Mouse (Mus musculus): ENCODE data around the gene Ddx39b. TPM values are rescaled to one million over a fixed set of nuclear protein-coding genes. Genes with fewer than 3 reads are reported as not detected.
"Not testable (repeated sequence)": the region's sequence is repeated elsewhere in the genome, so short reads cannot be mapped to it uniquely, and the experiment has no call there.

The Ddx39b gene
- polyA plus RNA-seq, 1 experiment = 268 TPM

GRCm38 (mm10) chr17:35280276-35280675 lies 38.7 kb downstream of the Ddx39b start:
- H3K36me3 ChIP-seq (ENCODE audit: control insufficient read depth, insufficient read depth) = no peaks in the 10 kb centered on the region
- H3ac ChIP-seq (ENCODE audit: control insufficient read depth, insufficient read length) = no peak overlapping the region
- H3K79me2 ChIP-seq (ENCODE audit: control insufficient read depth, insufficient read depth) = no peaks in the 10 kb centered on the region
- no peaks in the 10 kb centered on the region for H3K27me3 ChIP-seq (ENCODE audit: control insufficient read depth, insufficient read depth, insufficient read length)
- TF ChIP-seq SRF (IDR thresholded peaks at IDR 0.05; ENCODE audit: control insufficient read depth, insufficient read length, low read depth) (no peak), E2F4 (IDR thresholded peaks at IDR 0.05; ENCODE audit: insufficient read depth) (no peak), USF1 (IDR thresholded peaks at IDR 0.05; ENCODE audit: low read depth) (no peak), MAX (IDR thresholded peaks at IDR 0.05; ENCODE audit: low read depth) (no peak), MYOD1 (IDR thresholded peaks at IDR 0.05; ENCODE audit: control insufficient read depth in 1 of 3, insufficient read length in 2 of 3, low read depth in 2 of 3) (no peak), CEBPB (IDR thresholded peaks at IDR 0.05; ENCODE audit: insufficient read depth, poor library complexity, severe bottlenecking) (no peak), MYOG (IDR thresholded peaks at IDR 0.05; ENCODE audit: control insufficient read depth in 1 of 3, insufficient read depth in 1 of 3, insufficient read length in 2 of 3, low read depth in 2 of 3) (no peak), TCF12 (IDR thresholded peaks at IDR 0.05; ENCODE audit: insufficient read depth, poor library complexity, severe bottlenecking) (no peak)
- no peak overlapping the region for H3K4me2 ChIP-seq (ENCODE audit: low read depth)
- H3K4me3 ChIP-seq = no peak overlapping the region

- Histone ChIP-seq H3K4me2 (ENCODE audit: low read depth) (no peak overlapping the region), H3K79me2 (ENCODE audit: control insufficient read depth, insufficient read depth) (no peaks in the 10 kb centered on the region), H3K27me3 (ENCODE audit: control insufficient read depth, insufficient read depth, insufficient read length) (peaks cover 14% of the 10 kb centered on the region), H3K4me3 (no peak overlapping the region), H3ac (ENCODE audit: control insufficient read depth, insufficient read length) (no peak overlapping the region), H3K36me3 (ENCODE audit: control insufficient read depth, insufficient read depth) (no peaks in the 10 kb centered on the region)
- no peak for TF ChIP-seq CEBPB (IDR thresholded peaks at IDR 0.05; ENCODE audit: insufficient read depth, poor library complexity, severe bottlenecking)
- TF ChIP-seq MYOD1 (IDR thresholded peaks at IDR 0.05; ENCODE audit: control insufficient read depth in 1 of 3, insufficient read length in 2 of 3, low read depth in 2 of 3) = no peak
- no peak for TF ChIP-seq USF1 (IDR thresholded peaks at IDR 0.05; ENCODE audit: low read depth)
- no peak for TF ChIP-seq E2F4 (IDR thresholded peaks at IDR 0.05; ENCODE audit: insufficient read depth)
- no peak for TF ChIP-seq POLR2AphosphoS2 (IDR thresholded peaks at IDR 0.05; ENCODE audit: insufficient read length, low read depth)
- TF ChIP-seq TCF12 (IDR thresholded peaks at IDR 0.05; ENCODE audit: insufficient read depth, poor library complexity, severe bottlenecking) = no peak
- TF ChIP-seq TCF3 (IDR thresholded peaks at IDR 0.05; ENCODE audit: insufficient read length, low read depth) = no peak
- no peak for TF ChIP-seq SRF (IDR thresholded peaks at IDR 0.05; ENCODE audit: control insufficient read depth, insufficient read length, low read depth)
- TF ChIP-seq MAX (IDR thresholded peaks at IDR 0.05; ENCODE audit: low read depth) = no peak
- TF ChIP-seq REST (IDR thresholded peaks at IDR 0.05; ENCODE audit: insufficient read depth, insufficient read length) = no peak
Measured at GRCm38 (mm10) chr17:35285431-35285830, 43.9 kb downstream of the Ddx39b start.

GRCm38 (mm10) chr17:35295796-35296195 lies 54.2 kb downstream of the Ddx39b start:
- not testable (repeated sequence) for H3K36me3 ChIP-seq (ENCODE audit: control insufficient read depth, insufficient read depth); H3K79me2 ChIP-seq (ENCODE audit: control insufficient read depth, insufficient read depth); H3ac ChIP-seq (ENCODE audit: control insufficient read depth, insufficient read length); H3K4me2 ChIP-seq (ENCODE audit: low read depth); H3K4me3 ChIP-seq
- peaks cover 14% of the 10 kb centered on the region for H3K27me3 ChIP-seq (ENCODE audit: control insufficient read depth, insufficient read depth, insufficient read length)

- H3ac ChIP-seq (ENCODE audit: control insufficient read depth, insufficient read length); H3K36me3 ChIP-seq (ENCODE audit: control insufficient read depth, insufficient read depth); H3K79me2 ChIP-seq (ENCODE audit: control insufficient read depth, insufficient read depth); H3K4me2 ChIP-seq (ENCODE audit: low read depth); H3K4me3 ChIP-seq: not testable (repeated sequence)
- peaks cover 10% of the 10 kb centered on the region for H3K27me3 ChIP-seq (ENCODE audit: control insufficient read depth, insufficient read depth, insufficient read length)
Measured at GRCm38 (mm10) chr17:35300261-35300945, 58.9 kb downstream of the Ddx39b start.

GRCm38 (mm10) chr17:35301645-35302258 lies 60.2 kb downstream of the Ddx39b start:
- TF ChIP-seq MYOG (IDR thresholded peaks at IDR 0.05; ENCODE audit: control insufficient read depth in 1 of 3, insufficient read depth in 1 of 3, insufficient read length in 2 of 3, low read depth in 2 of 3) = no peak
- TF ChIP-seq USF1 (IDR thresholded peaks at IDR 0.05; ENCODE audit: low read depth) = peak; percentile 94
- Histone ChIP-seq H3K4me2 (ENCODE audit: low read depth) (peak overlapping the region; percentile 88), H3ac (ENCODE audit: control insufficient read depth, insufficient read length) (no peak overlapping the region), H3K27me3 (ENCODE audit: control insufficient read depth, insufficient read depth, insufficient read length) (peaks cover 19% of the 10 kb centered on the region), H3K79me2 (ENCODE audit: control insufficient read depth, insufficient read depth) (no peaks in the 10 kb centered on the region), H3K36me3 (ENCODE audit: control insufficient read depth, insufficient read depth) (no peaks in the 10 kb centered on the region), H3K4me3 (peak overlapping the region; percentile 3)

- Histone ChIP-seq H3K4me3 (no peak overlapping the region), H3K4me2 (ENCODE audit: low read depth) (no peak overlapping the region), H3K36me3 (ENCODE audit: control insufficient read depth, insufficient read depth) (no peaks in the 10 kb centered on the region), H3K27me3 (ENCODE audit: control insufficient read depth, insufficient read depth, insufficient read length) (peaks cover 30% of the 10 kb centered on the region), H3ac (ENCODE audit: control insufficient read depth, insufficient read length) (no peak overlapping the region), H3K79me2 (ENCODE audit: control insufficient read depth, insufficient read depth) (no peaks in the 10 kb centered on the region)
- TF ChIP-seq E2F4 (IDR thresholded peaks at IDR 0.05; ENCODE audit: insufficient read depth) (no peak), POLR2A (IDR thresholded peaks at IDR 0.05; ENCODE audit: insufficient read length, low read depth) (no peak), MYOG (IDR thresholded peaks at IDR 0.05; ENCODE audit: control insufficient read depth in 1 of 3, insufficient read depth in 1 of 3, insufficient read length in 2 of 3, low read depth in 2 of 3) (no peak), CEBPB (IDR thresholded peaks at IDR 0.05; ENCODE audit: insufficient read depth, poor library complexity, severe bottlenecking) (no peak), TCF3 (IDR thresholded peaks at IDR 0.05; ENCODE audit: insufficient read length, low read depth) (no peak), REST (IDR thresholded peaks at IDR 0.05; ENCODE audit: insufficient read depth, insufficient read length) (no peak), TCF12 (IDR thresholded peaks at IDR 0.05; ENCODE audit: insufficient read depth, poor library complexity, severe bottlenecking) (no peak), USF1 (IDR thresholded peaks at IDR 0.05; ENCODE audit: low read depth) (no peak), POLR2AphosphoS2 (IDR thresholded peaks at IDR 0.05; ENCODE audit: insufficient read length, low read depth) (no peak), MYOD1 (IDR thresholded peaks at IDR 0.05; ENCODE audit: control insufficient read depth in 1 of 3, insufficient read length in 2 of 3, low read depth in 2 of 3) (no peak), SRF (IDR thresholded peaks at IDR 0.05; ENCODE audit: control insufficient read depth, insufficient read length, low read depth) (no peak), MAX (IDR thresholded peaks at IDR 0.05; ENCODE audit: low read depth) (no peak)
Measured at GRCm38 (mm10) chr17:35303271-35303670, 61.7 kb downstream of the Ddx39b start.
